Mouse (Mus musculus) spleen, postnatal 14 days (tissue): Measurements from ENCODE around the gene Slc25a3.
A peak's percentile ranks its signal among the peaks of the same experiment; 100 is the strongest.

Source experiments
- DNase-seq, 2 experiments: peaks; one replicate each; pipeline ENCODE4 v3.0.0; 2021 to 2022; ENCODE audit warnings: low spot score in 2 of 2

Slc25a3 gene

GRCm38 (mm10) chr10:91142654-91143191 lies 18.9 kb upstream of the Slc25a3 start:
- no peak for DNase-seq

- DNase-seq: no peak
These were observed 17.7 kb upstream of the Slc25a3 start for GRCm38 (mm10) chr10:91141564-91141963.

GRCm38 (mm10) chr10:91139148-91139766 lies 15.4 kb upstream of the Slc25a3 start:
- no peak for DNase-seq

- no peak for DNase-seq
These were observed 14.5 kb upstream of the Slc25a3 start for GRCm38 (mm10) chr10:91138317-91138716.

GRCm38 (mm10) chr10:91137400-91137799 lies 13.5 kb upstream of the Slc25a3 start:
- DNase-seq: no peak

GRCm38 (mm10) chr10:91135302-91135972 lies 11.6 kb upstream of the Slc25a3 start:
- no peak for DNase-seq

GRCm38 (mm10) chr10:91131565-91131964 lies 7.7 kb upstream of the Slc25a3 start:
- DNase-seq: no peak

- DNase-seq: no peak
These were observed 6.9 kb upstream of the Slc25a3 start for GRCm38 (mm10) chr10:91130792-91131191.

GRCm38 (mm10) chr10:91128551-91129160 lies 4.8 kb upstream of the Slc25a3 start:
- DNase-seq: no peak

GRCm38 (mm10) chr10:91127395-91127794 lies 3.5 kb upstream of the Slc25a3 start:
- no peak for DNase-seq

GRCm38 (mm10) chr10:91126618-91127355 lies 2.9 kb upstream of the Slc25a3 start:
- DNase-seq: no peak

GRCm38 (mm10) chr10:91123281-91123827 lies 505 bp downstream of the Slc25a3 start:
- peak; percentile 31 to 52 for DNase-seq

GRCm38 (mm10) chr10:91122646-91123045 lies 1.2 kb downstream of the Slc25a3 start:
- DNase-seq: no peak

GRCm38 (mm10) chr10:91116958-91117357 lies 6.9 kb downstream of the Slc25a3 start:
- no peak for DNase-seq

GRCm38 (mm10) chr10:91109841-91110240 lies 14.0 kb downstream of the Slc25a3 start:
- DNase-seq: no peak

GRCm38 (mm10) chr10:91105981-91106380 lies 17.9 kb downstream of the Slc25a3 start:
- DNase-seq: no peak

- DNase-seq: no peak
These were observed 20.9 kb downstream of the Slc25a3 start for GRCm38 (mm10) chr10:91102799-91103590.

GRCm38 (mm10) chr10:91101936-91102335 lies 21.9 kb downstream of the Slc25a3 start:
- DNase-seq: no peak

- DNase-seq: no peak
These were observed 23.8 kb downstream of the Slc25a3 start for GRCm38 (mm10) chr10:91100101-91100500.

- no peak for DNase-seq
These were observed 25.8 kb downstream of the Slc25a3 start for GRCm38 (mm10) chr10:91098056-91098455.
